Mouse (Mus musculus): Measurements from ENCODE around the gene Trim29.

- TF ChIP-seq CTCF (IDR thresholded peaks at IDR 0.05; ENCODE audit: borderline replicate concordance, insufficient read depth, low read depth, low read length) (no peak), POLR2A (IDR thresholded peaks at IDR 0.05; ENCODE audit: borderline replicate concordance, insufficient read depth, low read length) (no peak)
Observed at GRCm38 (mm10) chr9:43315320-43315950, 4.8 kb downstream of the Trim29 start.
